Mouse (Mus musculus) brain, embryonic 14.5 days (tissue): ENCODE data around the gene Rasl11b.

Experiments
- CTCF ChIP-seq: fragments of 200-500 bp; IDR thresholded peaks from 2 replicates; pipeline ENCODE4 v1.5.1; 2012; ENCODE audit warnings: inconsistent platforms, mild to moderate bottlenecking, moderate library complexity, borderline replicate concordance; ENCODE audit not compliant: insufficient read depth, insufficient read length; ENCODE audit errors: extremely low read depth
- POLR2A ChIP-seq: fragments of 200-500 bp; IDR thresholded peaks from 2 replicates; pipeline ENCODE4 v1.6.1; 2012; ENCODE audit warnings: mild to moderate bottlenecking, inconsistent platforms, borderline replicate concordance; ENCODE audit not compliant: poor library complexity, insufficient read depth, insufficient read length, severe bottlenecking; ENCODE audit errors: extremely low read depth

- TF ChIP-seq POLR2A (no peak), CTCF (no peak)
Observed at GRCm38 (mm10) chr5:74209640-74210039, 14.6 kb downstream of the Rasl11b start.
